Mouse (Mus musculus) c-Kit-positive CD71-negative TER-119-negative erythroid progenitor cells, embryonic 14.5 days (primary cell): ENCODE data around the gene Zfp568.

Source experiments
- DNase-seq: peaks from one replicate; pipeline ENCODE4 v3.0.0-alpha.2; 2013; ENCODE audit warnings: low read depth

The Zfp568 gene

GRCm38 (mm10) chr7:29989031-29989430 lies 5.3 kb downstream of the Zfp568 start:
- DNase-seq, result no peak

GRCm38 (mm10) chr7:29992698-29993097 lies 8.9 kb downstream of the Zfp568 start:
- no peak for DNase-seq

GRCm38 (mm10) chr7:29993340-29993739 lies 9.6 kb downstream of the Zfp568 start:
- DNase-seq, result no peak

- DNase-seq, result no peak
Observed at GRCm38 (mm10) chr7:29995134-29995533, 11.4 kb downstream of the Zfp568 start.

GRCm38 (mm10) chr7:30000601-30001000 lies 16.8 kb downstream of the Zfp568 start:
- DNase-seq, result no peak

- no peak for DNase-seq
Observed at GRCm38 (mm10) chr7:30007601-30008000, 23.8 kb downstream of the Zfp568 start.

GRCm38 (mm10) chr7:30008020-30008690 lies 24.4 kb downstream of the Zfp568 start:
- no peak for DNase-seq

- DNase-seq, result no peak
Observed at GRCm38 (mm10) chr7:30009321-30010085, 25.7 kb downstream of the Zfp568 start.

- no peak for DNase-seq
Observed at GRCm38 (mm10) chr7:30010551-30011195, 26.9 kb downstream of the Zfp568 start.

GRCm38 (mm10) chr7:30012956-30013363 lies 29.2 kb downstream of the Zfp568 start:
- DNase-seq, result peak; percentile 17

- DNase-seq, result no peak
Observed at GRCm38 (mm10) chr7:30017226-30017625, 33.5 kb downstream of the Zfp568 start.

GRCm38 (mm10) chr7:30019543-30019942 lies 35.8 kb downstream of the Zfp568 start:
- no peak for DNase-seq

GRCm38 (mm10) chr7:30023324-30023723 lies 39.6 kb downstream of the Zfp568 start:
- no peak for DNase-seq

GRCm38 (mm10) chr7:30023800-30024199 lies 40.0 kb downstream of the Zfp568 start:
- DNase-seq, result no peak

GRCm38 (mm10) chr7:30025358-30025757 lies 41.6 kb downstream of the Zfp568 start:
- no peak for DNase-seq

GRCm38 (mm10) chr7:30027331-30027730 lies 43.6 kb downstream of the Zfp568 start:
- no peak for DNase-seq

GRCm38 (mm10) chr7:30028572-30028971 lies 44.8 kb downstream of the Zfp568 start:
- no peak for DNase-seq

GRCm38 (mm10) chr7:30030677-30031076 lies 46.9 kb downstream of the Zfp568 start:
- DNase-seq, result no peak

GRCm38 (mm10) chr7:30031379-30031778 lies 47.6 kb downstream of the Zfp568 start:
- DNase-seq, result no peak

GRCm38 (mm10) chr7:30034331-30034730 lies 50.6 kb downstream of the Zfp568 start:
- DNase-seq, result no peak

- DNase-seq, result no peak
Observed at GRCm38 (mm10) chr7:30044354-30044753, 60.6 kb downstream of the Zfp568 start.

- no peak for DNase-seq
Observed at GRCm38 (mm10) chr7:30048126-30048525, 64.4 kb downstream of the Zfp568 start.
